Mouse (Mus musculus) left cerebral cortex, adult 11 months (tissue): Measurements from ENCODE around the gene Htr7.

ENCODE experiments used
- DNase-seq: peaks from one replicate; pipeline ENCODE4 v3.0.0; 2022; ENCODE audit warnings: low spot score

Gene Htr7

GRCm38 (mm10) chr19:36057231-36057811, at the start of gene Htr7:
TSS of gene Htr7 (minus strand) at chr19:36057507.
- DNase-seq: no peak

GRCm38 (mm10) chr19:36103909-36104308, 46.6 kb upstream of the Htr7 start:
- no peak for DNase-seq

GRCm38 (mm10) chr19:36098916-36099315, 41.6 kb upstream of the Htr7 start:
- no peak for DNase-seq

GRCm38 (mm10) chr19:36098265-36098664, 41.0 kb upstream of the Htr7 start:
- no peak for DNase-seq

GRCm38 (mm10) chr19:36097194-36097593, 39.9 kb upstream of the Htr7 start:
- DNase-seq: no peak

GRCm38 (mm10) chr19:36090781-36091180, 33.5 kb upstream of the Htr7 start:
- DNase-seq: no peak

GRCm38 (mm10) chr19:36083262-36084225, 26.2 kb upstream of the Htr7 start, which contains the start of gene Rpp30:
TSS of gene Rpp30 (plus strand) at chr19:36083716.
- DNase-seq: peak; percentile 75

- no peak for DNase-seq
These were observed 25.4 kb upstream of the Htr7 start for GRCm38 (mm10) chr19:36082606-36083261.

- DNase-seq: no peak
These were observed 5.7 kb upstream of the Htr7 start for GRCm38 (mm10) chr19:36062801-36063529.

- DNase-seq: no peak
These were observed 645 bp downstream of the Htr7 start for GRCm38 (mm10) chr19:36056502-36057221.

GRCm38 (mm10) chr19:36046046-36046445, 11.3 kb downstream of the Htr7 start:
- DNase-seq: no peak

GRCm38 (mm10) chr19:36014836-36015235, 42.5 kb downstream of the Htr7 start:
- no peak for DNase-seq

- DNase-seq: no peak
These were observed 51.0 kb downstream of the Htr7 start for GRCm38 (mm10) chr19:36006277-36006676.

GRCm38 (mm10) chr19:36004961-36005360, 52.3 kb downstream of the Htr7 start:
- no peak for DNase-seq

- DNase-seq: no peak
These were observed 54.5 kb downstream of the Htr7 start for GRCm38 (mm10) chr19:36002476-36003445.

GRCm38 (mm10) chr19:36001512-36001911, 55.8 kb downstream of the Htr7 start:
- no peak for DNase-seq

- no peak for DNase-seq
These were observed 56.4 kb downstream of the Htr7 start for GRCm38 (mm10) chr19:36000955-36001354.

- DNase-seq: no peak
These were observed 59.9 kb downstream of the Htr7 start for GRCm38 (mm10) chr19:35997384-35997783.

- no peak for DNase-seq
These were observed 69.8 kb downstream of the Htr7 start for GRCm38 (mm10) chr19:35987461-35987860.

GRCm38 (mm10) chr19:35974681-35975080, 82.6 kb downstream of the Htr7 start:
- DNase-seq: no peak
